Mouse (Mus musculus): ENCODE data around the gene Lrrc10b. TPM values are rescaled to one million over a fixed set of nuclear protein-coding genes. Genes with fewer than 3 reads are reported as not detected.
A peak's percentile ranks its signal among the peaks of the same experiment; 100 is the strongest.

Gene Lrrc10b
- total and polyA plus RNA-seq, 2 experiments from 2014 or later = 0.18 to 1.9 TPM

DNA sequence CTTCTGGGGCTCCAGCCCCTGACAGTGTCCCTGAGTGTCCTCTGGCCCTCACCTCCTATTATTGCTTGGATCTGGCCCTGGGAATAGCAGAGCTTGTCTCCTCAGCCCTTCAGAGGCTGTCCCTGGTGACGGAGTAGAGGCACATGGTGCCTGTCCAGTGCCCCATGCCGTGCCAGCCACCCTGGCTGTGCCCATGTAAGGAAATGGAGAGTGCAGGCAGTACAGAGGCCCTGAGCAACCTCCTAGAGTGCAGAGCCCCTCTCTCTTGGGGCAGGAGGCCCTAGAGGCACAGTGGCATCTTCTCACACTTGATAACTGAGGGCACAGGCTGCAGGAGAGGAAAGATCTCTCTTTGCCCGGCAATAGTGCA, 1.9 kb downstream of the Lrrc10b start:
- WGBS = 68% methylated on average over 3 of the region's 3 CpGs
- no peak overlapping the region for H3K9ac ChIP-seq (replicated peaks; ENCODE audit: low read depth, low read length)
- H3K4me3 ChIP-seq (ENCODE audit: low read depth, low read length) = no peak overlapping the region
- no peaks in the 10 kb centered on the region for H3K4me1 ChIP-seq (ENCODE audit: control insufficient read depth, insufficient read depth)
- H3K4me2 ChIP-seq (ENCODE audit: low read depth, low read length) = no peak overlapping the region
- ATAC-seq (ENCODE audit: insufficient read depth, low read depth) (no peak), DNase-seq (ENCODE audit: low spot score) (no peak)
- H3K9me3 ChIP-seq (replicated peaks; ENCODE audit: control insufficient read depth, low read length) = no peaks in the 10 kb centered on the region
- TF ChIP-seq CTCF (IDR thresholded peaks at IDR 0.05; ENCODE audit: low read depth) (no peak), EP300 (IDR thresholded peaks at IDR 0.05; ENCODE audit: low read depth) (no peak)
- no peak overlapping the region for H3K27ac ChIP-seq (ENCODE audit: low read depth)
- no peaks in the 10 kb centered on the region for H3K36me3 ChIP-seq (replicated peaks; ENCODE audit: control insufficient read depth, insufficient read depth, low read length)
- peaks cover 84% of the 10 kb centered on the region for H3K27me3 ChIP-seq (ENCODE audit: control insufficient read depth, insufficient read depth, low read length)

- no peaks in the 10 kb centered on the region for H3K4me1 ChIP-seq (ENCODE audit: control insufficient read depth, insufficient read depth)
- no peaks in the 10 kb centered on the region for H3K36me3 ChIP-seq (replicated peaks; ENCODE audit: control insufficient read depth, insufficient read depth, low read length)
These were observed 2.4 kb downstream of the Lrrc10b start for GRCm38 (mm10) chr19:10454718-10455436.

GRCm38 (mm10) chr19:10449708-10450107, 7.6 kb downstream of the Lrrc10b start:
- TF ChIP-seq CTCF (IDR thresholded peaks at IDR 0.05; ENCODE audit: low read depth) = peak; percentile 93
- no peak for TF ChIP-seq EP300 (IDR thresholded peaks at IDR 0.05; ENCODE audit: low read depth)
- no peaks in the 10 kb centered on the region for H3K4me1 ChIP-seq (ENCODE audit: control insufficient read depth, insufficient read depth)
- DNase-seq (ENCODE audit: low spot score) = peak; percentile 69
- peaks cover 34% of the 10 kb centered on the region for H3K27me3 ChIP-seq (ENCODE audit: control insufficient read depth, insufficient read depth, low read length)
- no peak overlapping the region for H3K4me2 ChIP-seq (ENCODE audit: low read depth, low read length)
- no peak overlapping the region for H3K4me3 ChIP-seq (ENCODE audit: low read depth, low read length)
- no peak overlapping the region for H3K27ac ChIP-seq (ENCODE audit: low read depth)
- WGBS = 2% methylated on average over 3 of the region's 3 CpGs
- no peaks in the 10 kb centered on the region for H3K36me3 ChIP-seq (replicated peaks; ENCODE audit: control insufficient read depth, insufficient read depth, low read length)
- ATAC-seq (ENCODE audit: insufficient read depth, low read depth) = peak; percentile 39; the same call in 1 of the 2 replicates
- H3K9ac ChIP-seq (replicated peaks; ENCODE audit: low read depth, low read length) = no peak overlapping the region
- no peaks in the 10 kb centered on the region for H3K9me3 ChIP-seq (replicated peaks; ENCODE audit: control insufficient read depth, low read length)

More at GRCm38 (mm10) chr19:10454718-10455436, 2.4 kb downstream of the Lrrc10b start:
- peaks cover 84% of the 10 kb centered on the region for H3K27me3 ChIP-seq (ENCODE audit: control insufficient read depth, insufficient read depth, low read length)
- no peak for DNase-seq (ENCODE audit: low spot score)
- no peak overlapping the region for H3K9ac ChIP-seq (replicated peaks; ENCODE audit: low read depth, low read length)
- no peaks in the 10 kb centered on the region for H3K9me3 ChIP-seq (replicated peaks; ENCODE audit: control insufficient read depth, low read length)
- no peak overlapping the region for H3K27ac ChIP-seq (ENCODE audit: low read depth)
- ATAC-seq (ENCODE audit: insufficient read depth, low read depth) = no peak
- H3K4me3 ChIP-seq (ENCODE audit: low read depth, low read length) = no peak overlapping the region
- H3K4me2 ChIP-seq (ENCODE audit: low read depth, low read length) = no peak overlapping the region
- 59% methylated on average over 4 of the region's 4 CpGs for WGBS
- no peak for TF ChIP-seq CTCF (IDR thresholded peaks at IDR 0.05; ENCODE audit: low read depth)
- no peak for TF ChIP-seq EP300 (IDR thresholded peaks at IDR 0.05; ENCODE audit: low read depth)

- Histone ChIP-seq H3K27ac (ENCODE audit: low read depth) (no peak overlapping the region), H3K4me1 (ENCODE audit: control insufficient read depth, insufficient read depth) (no peaks in the 10 kb centered on the region), H3K27me3 (ENCODE audit: control insufficient read depth, insufficient read depth, low read length) (peaks cover 29% of the 10 kb centered on the region), H3K9me3 (replicated peaks; ENCODE audit: control insufficient read depth, low read length) (no peaks in the 10 kb centered on the region), H3K36me3 (replicated peaks; ENCODE audit: control insufficient read depth, insufficient read depth, low read length) (no peaks in the 10 kb centered on the region), H3K4me2 (ENCODE audit: low read depth, low read length) (no peak overlapping the region), H3K9ac (replicated peaks; ENCODE audit: low read depth, low read length) (no peak overlapping the region), H3K4me3 (ENCODE audit: low read depth, low read length) (no peak overlapping the region)
- ATAC-seq (ENCODE audit: insufficient read depth, low read depth) (no peak), DNase-seq (ENCODE audit: low spot score) (no peak)
- 51% methylated on average over 6 of the region's 6 CpGs for WGBS
- TF ChIP-seq CTCF (IDR thresholded peaks at IDR 0.05; ENCODE audit: low read depth) (no peak), EP300 (IDR thresholded peaks at IDR 0.05; ENCODE audit: low read depth) (no peak)
These were observed 8.1 kb downstream of the Lrrc10b start for GRCm38 (mm10) chr19:10449190-10449589.

- Histone ChIP-seq H3K27me3 (ENCODE audit: control insufficient read depth, insufficient read depth, low read length) (peaks cover 21% of the 10 kb centered on the region; the same call in 1 of the 2 replicates), H3K27ac (ENCODE audit: low read depth) (no peak overlapping the region), H3K4me3 (ENCODE audit: low read depth, low read length) (no peak overlapping the region), H3K36me3 (replicated peaks; ENCODE audit: control insufficient read depth, insufficient read depth, low read length) (no peaks in the 10 kb centered on the region), H3K4me1 (ENCODE audit: control insufficient read depth, insufficient read depth) (no peaks in the 10 kb centered on the region), H3K4me2 (ENCODE audit: low read depth, low read length) (no peak overlapping the region), H3K9me3 (replicated peaks; ENCODE audit: control insufficient read depth, low read length) (no peaks in the 10 kb centered on the region), H3K9ac (replicated peaks; ENCODE audit: low read depth, low read length) (no peak overlapping the region)
- WGBS = 97% methylated on average over 7 of the region's 7 CpGs
- DNase-seq (ENCODE audit: low spot score) (no peak), ATAC-seq (ENCODE audit: insufficient read depth, low read depth) (no peak)
- TF ChIP-seq EP300 (IDR thresholded peaks at IDR 0.05; ENCODE audit: low read depth) = no peak
- no peak for TF ChIP-seq CTCF (IDR thresholded peaks at IDR 0.05; ENCODE audit: low read depth)
These were observed 9.0 kb downstream of the Lrrc10b start for GRCm38 (mm10) chr19:10448275-10448674.
